Mouse (Mus musculus) urinary bladder, postnatal 25 days (tissue): Measurements from ENCODE around the gene Btd.
A peak's percentile ranks its signal among the peaks of the same experiment; 100 is the strongest.

Experiments used
- DNase-seq: peaks from one replicate; pipeline ENCODE4 v3.0.0; 2022; ENCODE audit warnings: low spot score

The Btd gene

DNA sequence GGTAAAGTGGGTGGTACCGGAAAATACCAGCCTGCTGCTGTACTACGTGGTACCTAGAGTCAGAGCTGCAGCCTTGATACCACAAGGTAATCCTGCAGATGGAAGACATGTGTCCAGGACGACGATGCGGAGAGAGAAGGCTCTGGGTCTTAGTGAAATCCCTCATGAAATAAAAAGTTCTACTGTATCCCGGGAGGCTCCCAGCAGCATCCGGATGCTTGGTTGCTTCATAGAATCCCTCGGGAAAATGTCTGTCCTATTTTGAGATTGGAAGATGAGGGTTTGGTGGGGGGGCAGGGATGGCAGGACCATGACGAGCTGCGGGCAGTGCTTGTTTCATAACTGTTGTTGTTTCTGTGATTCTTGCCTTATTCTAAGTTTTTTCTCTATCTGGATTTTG lies 7.2 kb downstream of the Btd start:
- no peak for DNase-seq

DNA sequence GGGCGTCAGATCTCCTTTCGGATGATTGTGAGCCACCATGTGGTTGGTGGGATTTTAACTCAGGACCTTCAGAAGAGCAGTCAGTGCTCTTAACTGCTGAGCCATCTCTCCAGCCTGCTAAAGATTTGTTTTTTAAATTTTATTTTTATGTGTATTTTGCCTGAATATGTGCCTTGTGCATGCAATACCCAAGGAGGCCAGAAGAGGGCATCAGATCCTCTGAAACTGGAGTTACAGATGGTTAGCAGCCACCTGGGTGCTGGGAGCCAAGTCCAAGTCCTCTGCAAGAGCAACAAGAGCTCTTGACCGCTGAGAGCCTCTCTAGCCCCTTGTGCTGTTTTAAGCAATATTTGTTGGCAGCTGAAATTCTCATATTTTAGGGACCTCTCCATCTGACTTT lies 9.5 kb downstream of the Btd start:
- no peak for DNase-seq

DNA sequence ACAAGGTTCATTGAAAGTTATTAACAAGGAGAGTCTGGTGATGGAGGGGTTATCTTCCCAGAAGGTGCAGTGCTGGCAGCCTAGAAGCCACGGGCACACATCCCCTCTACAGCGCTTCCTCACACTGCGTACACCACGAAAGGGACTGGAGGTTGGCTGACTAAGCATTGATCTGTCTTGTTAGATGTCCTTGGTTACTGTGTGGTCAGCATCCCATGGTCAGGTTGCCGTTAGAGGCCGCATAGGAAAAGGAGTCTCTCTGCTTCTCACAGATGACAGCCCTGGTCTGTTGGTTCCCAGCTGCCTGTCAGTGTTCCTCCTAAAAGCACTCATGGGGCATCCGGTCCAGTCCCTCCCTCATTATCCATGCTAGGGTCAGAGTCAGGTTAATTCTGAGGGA lies 10.4 kb downstream of the Btd start:
- no peak for DNase-seq

DNA sequence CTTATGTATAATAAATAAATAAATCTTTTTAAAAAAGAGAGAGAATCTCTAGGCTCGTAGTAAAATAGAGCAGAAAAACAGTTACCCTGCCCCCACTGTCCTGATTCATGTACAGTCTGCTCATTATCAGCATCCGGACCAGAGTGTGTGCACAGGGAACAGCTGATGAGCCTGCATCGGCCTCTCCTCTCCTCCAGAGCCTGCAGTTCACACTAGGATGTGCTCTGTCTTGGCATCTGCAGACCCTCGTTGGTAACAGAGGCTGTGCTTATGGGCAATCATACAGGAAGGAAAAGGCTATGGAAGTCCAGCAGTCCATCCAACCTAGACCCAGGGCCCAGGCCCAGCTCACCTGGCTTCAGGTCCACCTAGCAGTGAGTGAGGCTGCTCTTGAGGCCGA lies 11.3 kb downstream of the Btd start:
- no peak for DNase-seq

DNA sequence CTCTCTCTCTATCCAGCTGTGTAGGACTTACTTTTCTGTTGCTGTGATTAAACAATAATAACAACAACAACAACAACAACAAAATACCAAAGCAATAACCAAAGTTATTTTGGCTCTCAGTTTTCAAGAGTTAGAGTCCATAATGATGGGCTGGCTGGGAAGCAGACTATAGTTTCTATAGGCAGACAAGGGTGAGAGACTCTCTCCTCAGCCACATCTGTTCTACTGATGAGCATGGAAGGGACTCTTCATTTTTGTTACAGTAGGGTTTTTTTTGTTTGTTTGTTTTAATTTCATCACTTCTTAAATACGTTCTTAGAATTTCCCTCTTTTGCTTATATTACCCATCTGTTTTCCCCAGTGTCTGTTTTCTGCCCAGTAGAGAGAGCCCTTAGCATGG lies 11.8 kb downstream of the Btd start:
- DNase-seq = no peak

DNA sequence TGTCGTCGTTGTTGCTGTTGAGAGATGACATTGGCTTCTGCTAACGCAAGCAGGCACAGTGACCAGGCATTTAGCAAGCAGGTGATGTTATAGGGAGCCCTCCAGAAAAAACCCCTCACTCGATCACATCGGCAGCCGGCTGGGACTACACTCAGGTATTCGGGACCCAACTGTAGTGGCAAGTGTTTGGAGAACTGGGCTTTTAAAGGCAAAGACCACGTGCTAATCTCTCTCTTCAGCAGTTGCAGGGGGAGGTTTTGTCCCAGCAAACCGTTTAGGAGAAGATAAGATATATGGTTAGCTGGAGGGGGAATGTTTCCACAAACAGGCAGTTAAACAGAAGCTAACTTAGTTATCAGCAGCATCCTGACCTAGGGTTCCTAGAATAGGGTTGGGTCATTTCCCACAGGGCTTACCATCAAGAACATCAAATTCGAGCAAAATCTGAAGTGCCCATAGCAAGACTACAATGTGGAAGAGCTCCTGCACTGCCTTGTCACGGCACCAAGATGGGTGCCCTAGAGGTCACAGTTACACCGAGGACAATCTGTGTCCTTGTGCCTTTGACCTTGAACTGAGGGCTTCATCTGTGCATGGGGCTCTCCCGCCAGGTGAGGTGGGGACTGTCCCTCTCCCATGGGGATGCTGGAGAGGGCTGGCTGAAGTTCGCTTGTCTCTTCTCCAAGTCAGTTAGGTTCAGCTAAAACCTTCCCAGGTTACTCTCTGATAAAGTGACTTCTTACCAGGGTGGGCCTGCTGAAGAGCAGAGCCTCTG lies 12.5 kb downstream of the Btd start:
- DNase-seq = no peak

DNA sequence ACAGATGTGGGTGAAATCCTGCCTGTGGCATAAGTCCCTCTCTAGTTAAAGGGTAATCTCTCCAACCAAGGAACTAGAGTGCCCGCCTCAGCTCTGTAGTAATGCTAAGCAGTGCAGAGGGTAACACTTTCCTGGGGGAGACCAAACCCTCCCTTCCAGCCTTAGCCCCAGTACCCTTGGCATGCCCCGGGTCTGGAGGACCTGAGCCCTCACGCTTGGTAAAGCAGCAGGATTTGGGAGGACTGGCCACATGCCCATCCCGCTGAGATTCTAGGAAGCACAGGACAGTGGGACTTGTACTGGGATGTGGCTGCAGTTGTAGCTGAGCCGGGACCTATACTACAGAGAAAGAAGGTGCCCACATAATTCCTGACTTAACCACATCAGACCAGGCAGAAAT lies 14.0 kb downstream of the Btd start:
- no peak for DNase-seq

DNA sequence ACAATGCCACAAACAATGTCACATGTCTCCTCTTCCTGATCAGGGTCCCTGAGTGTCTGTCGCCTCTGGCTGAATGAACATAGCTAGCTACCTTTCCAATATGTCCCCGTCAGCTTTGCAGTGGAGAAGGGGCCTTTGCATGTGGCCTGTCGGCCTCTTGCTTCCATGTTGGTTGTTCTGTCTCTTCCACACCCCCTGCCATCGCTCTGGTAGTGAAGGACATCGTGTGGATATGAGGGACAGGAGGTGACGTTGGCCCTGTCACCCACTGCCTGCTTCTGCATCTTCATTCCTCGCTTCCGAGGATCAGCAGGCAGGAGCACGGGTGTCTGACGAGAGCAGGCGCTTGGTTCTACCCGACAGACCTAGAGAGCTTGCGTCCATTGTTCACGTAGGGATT lies 14.6 kb downstream of the Btd start:
- DNase-seq = no peak

DNA sequence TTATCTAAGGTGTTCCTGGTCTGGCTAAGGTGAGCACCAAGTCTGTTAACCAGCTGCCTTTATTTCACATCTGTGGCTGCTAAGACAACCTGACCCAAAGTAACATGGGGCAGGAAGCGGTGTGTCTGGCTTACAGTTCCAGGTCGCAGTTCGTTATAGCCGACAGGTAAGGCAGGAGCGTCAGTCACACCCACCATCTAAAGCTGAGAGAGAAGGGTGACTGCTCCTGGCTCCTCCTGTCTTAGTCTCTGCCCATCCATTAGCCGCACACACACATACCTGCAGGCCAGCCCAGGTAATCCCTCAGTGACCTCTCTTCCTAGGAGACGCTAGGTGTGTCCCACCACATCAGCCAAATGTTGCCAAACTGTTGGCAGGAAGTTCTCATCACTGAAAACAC lies 15.6 kb downstream of the Btd start:
- no peak for DNase-seq

DNA sequence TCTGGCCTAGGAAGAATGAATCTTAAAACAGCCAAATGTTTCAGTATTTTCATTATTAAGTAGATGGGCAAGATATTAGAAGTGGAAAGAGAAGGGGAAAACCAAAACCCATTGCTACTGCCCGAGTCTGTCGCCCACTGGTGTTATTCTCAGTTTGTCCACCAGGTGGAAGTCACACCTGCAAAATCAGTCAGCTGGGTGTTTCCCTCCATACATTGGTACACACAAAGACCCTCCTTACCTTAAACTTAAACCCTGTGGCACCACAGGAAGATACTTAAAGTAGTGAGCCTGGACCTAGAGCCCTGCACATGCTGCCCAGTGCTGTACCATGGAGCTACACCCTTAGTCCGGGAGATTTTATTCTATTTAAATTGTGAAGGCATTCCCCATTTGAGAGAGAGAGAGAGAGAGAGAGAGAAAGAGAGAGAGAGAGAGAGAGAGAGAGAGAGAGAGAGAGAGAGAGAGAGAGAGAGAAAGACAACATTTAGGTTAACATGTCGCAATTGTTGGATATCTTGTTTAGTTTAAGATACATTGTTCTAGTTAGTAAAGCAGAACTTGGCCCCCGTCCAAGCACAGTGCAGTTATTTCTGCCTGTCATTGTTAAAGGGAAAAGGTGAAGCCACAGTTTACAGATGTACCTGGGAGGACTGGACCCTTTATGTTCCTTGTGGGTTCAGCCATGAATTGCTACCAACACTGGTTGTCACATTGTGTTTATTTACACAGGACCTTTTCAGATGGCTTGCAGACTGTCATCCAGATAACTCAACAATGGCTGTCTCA lies 16.2 kb downstream of the Btd start:
- DNase-seq = peak; percentile 61

DNA sequence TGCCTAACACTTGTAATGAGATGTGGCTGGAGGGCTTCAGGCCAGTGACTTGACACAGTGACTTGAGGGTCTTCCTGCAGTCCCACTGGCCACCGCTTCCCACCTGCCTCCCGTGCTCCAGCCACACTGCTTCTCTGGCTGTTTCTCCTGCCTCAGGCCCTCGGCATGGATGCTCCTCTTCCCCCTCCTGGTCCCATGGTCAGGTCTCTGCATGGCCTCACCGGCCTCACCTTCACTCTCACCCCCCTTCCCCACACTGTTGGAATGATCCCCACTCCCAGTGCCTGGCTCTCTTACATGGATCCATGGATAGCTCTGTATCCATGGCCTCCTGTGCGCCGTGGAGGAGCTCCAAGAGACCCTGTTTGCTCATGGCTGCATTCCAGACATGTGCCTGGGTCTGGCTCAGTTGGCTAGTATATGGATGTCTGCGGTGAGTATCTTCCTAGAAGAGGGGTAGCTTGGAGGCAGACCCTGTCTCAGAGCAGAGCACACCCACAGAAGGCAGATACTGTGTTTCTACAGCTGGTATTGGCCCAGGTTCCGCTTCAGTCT lies 17.4 kb downstream of the Btd start:
- no peak for DNase-seq

DNA sequence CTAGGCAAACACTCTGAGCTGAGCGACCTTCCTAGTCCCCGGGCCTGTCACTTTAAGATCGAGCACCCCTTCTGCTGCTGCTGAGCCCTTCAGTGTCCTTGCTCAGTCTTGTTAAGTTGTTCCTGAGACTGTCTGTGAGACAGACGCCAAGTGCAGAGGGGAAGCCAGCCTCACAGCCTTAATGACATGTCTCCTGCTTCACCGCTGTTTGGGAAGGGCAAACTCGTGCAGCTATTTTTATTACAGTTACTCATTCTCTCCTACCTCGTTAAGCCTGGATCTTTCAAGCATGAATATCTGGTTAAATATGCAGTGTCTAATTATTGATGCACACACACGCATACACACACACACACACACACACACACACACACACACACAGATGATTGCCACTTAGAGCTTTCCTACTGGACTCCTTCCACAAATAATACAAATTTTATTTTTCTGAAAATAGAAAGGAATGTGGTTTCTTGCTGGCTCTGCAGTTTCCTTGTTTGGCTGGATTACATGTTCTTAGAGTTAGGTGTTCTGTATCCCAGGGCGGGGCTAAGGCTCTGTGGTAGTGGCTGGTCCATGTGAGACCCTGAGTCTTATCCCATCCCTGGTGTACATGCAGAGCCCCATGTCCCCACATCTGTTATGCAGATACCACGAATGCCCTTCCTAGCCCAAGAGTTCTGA lies 18.8 kb downstream of the Btd start:
- DNase-seq = no peak

DNA sequence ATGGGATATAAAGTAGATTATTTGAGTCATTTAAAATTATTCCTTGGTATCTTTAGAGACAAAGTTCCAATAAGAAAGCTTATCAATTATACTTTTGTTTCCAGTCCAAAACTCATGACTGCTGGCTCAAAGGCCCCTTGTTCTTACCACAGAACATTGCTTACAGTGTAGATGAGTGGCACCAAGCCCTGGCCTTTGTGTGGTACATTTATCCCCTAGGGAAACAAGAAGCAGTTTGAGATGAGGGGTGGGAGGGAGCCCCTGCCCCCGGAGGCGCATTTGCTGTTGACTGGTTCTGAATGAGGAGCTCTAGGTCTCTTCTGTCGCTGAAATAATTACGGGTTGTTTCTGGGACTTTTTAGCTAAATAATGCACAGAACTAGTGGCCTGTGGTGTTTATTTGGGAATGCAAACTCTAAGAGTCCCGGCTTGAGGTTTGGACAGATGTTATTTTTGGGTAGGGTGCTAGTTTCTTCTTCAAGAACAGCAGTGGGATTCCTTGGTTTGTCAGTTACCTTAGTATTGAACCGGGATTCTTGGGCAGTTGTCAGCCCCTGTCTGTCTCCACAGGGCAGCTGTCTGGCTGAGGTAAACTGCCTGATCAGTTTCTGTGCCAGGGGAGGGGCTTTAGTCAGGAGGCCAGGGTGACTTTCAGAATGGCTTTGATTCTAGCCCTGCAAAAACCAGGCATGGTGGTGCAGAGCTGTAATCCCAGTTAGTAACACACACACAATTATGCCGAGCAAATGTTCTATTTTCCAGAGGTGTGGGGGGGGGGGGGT lies 19.7 kb downstream of the Btd start:
- no peak for DNase-seq

DNA sequence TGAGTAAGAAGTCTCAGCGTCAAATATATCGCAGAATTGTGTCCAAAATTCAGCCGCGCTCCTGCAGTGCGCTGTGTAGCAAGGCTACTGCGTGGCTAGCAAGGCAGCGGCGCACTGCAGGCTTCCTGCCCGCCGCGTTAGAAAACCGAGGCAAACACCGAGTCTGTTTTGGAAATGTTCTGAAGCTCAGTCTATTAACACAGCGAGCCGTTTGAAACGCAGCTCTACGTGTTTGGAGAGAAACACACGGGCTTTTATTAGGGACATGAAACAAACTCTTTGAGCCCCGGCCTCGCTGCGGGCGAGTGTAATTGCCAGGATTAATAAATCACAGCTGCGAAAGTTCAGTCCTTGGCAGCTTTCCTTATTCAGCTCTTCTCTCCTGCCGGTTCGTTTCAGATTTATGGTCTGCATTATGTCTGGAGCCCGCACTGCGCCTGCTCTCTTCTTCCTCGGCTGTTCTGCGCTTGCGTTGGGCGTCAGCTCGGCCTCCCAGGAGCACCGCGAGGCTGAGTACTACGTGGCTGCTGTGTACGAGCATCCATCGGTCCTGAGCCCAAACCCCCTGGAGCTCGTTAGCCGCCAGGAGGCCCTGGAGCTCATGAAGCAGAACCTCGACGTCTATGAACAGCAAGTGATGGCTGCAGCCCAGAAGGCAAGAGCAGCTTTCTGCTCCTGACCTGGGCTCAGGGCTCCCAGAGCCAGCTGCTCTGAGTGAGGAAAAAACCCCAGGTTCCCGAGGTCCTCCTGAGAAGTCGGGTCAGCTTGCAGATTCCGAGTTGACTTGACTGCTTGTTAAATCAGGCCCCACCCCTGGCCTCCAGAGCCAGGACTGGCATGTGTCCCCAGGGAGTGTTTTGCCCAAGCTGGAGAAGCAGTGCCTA lies 21.1 kb downstream of the Btd start:
- DNase-seq = peak; percentile 75

DNA sequence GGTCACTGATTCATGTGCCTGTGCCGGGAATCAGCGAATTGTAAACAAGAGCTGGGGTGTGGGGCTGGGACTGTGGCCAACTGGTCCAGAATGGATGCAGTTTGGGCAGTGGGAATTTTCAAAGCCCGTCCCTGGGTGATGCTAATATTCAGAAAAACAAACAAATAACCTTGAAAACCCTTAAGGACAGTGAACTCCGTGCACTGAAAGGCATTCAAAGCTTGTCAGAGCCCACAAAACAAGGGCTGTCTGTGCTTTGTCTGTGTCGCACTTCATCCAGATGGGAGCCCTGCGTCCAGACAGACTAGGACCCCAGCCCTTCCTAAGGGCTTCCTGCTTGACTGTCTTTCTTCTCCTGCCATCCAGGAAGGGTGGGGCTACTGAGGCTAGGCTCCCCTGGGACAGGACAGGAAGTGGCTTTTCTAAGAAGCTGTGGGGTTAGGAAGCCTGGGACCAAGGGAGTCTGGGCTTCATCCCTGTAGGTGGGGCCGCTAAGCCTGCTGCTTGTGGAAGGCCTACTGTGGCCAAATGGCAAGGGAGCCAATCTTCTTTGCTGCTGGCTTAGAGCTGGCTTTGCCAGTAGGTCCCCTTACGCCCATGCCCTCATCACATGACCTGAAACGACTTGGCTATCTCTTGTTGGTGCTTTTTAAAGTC lies 21.9 kb downstream of the Btd start:
- no peak for DNase-seq

DNA sequence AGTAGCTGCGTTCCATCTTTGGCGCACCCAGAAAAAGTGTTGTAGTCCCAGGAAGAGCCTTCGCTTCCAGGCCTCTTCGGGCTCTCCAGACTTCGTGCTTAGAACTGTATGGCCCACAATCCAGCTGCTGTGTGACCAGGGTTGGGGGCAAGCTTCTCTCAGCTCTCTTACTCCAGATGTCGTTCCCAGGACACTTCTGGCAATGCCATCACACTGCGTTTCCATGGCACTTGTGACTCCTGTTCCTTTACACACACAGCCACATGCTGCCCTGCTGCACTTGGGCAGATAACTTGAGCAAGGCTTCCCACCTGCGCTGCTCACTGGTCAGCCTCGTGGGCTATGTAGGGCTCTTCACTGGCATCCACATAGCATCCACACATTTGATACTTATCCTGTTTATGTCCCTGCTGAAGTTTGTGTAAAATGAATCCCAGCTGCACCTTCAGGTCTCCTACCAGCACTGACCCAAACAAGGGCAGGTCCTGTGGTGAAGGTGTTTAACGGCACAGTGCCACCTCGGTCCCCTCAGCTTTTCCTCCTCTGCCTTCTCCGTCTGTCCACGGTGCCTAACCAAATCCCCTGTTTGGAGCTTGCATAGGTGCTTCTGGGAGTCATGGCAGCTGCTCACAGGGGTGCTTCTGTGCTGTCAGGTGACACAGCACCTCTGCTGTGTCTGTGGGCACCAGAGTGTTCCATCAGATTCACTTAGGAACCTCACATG lies 22.7 kb downstream of the Btd start:
- DNase-seq = no peak

DNA sequence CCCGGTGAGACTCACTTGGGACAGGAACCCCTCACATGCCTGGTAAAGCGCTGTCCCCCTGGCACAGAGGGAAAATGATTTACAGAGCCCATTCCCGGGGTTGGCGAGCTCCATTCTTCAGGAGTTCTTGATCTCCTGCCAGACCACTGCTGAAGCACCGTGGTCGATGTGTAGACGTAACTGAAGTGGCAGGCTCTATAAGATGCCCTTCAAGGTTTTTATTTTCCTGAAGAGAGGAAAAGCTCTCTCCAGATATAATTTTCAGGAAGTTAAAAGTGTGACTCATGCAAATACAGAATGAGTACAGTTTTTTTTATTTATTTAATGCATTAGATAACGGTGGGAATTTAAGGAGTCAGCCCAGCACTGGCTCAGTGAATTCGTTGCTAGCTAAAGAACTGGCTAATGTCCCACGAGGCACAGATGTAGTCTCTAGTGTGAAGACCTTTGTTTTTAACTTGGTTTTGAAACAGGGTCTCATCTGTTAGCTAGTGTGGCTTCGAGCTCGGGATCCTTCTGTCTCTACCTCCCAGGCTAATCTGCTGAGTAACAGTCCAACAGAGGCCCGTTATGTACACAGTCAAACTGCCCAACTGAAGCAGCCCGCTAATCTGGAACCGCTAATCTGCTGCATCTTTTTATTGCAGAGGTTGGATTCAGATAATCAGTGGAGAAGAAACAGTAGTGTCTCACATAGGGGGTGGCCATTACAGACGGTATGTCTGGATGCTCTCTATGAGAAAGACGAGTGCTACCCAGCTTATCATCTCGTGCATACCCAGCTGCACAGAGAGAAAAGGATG lies 23.5 kb downstream of the Btd start:
- DNase-seq = no peak

DNA sequence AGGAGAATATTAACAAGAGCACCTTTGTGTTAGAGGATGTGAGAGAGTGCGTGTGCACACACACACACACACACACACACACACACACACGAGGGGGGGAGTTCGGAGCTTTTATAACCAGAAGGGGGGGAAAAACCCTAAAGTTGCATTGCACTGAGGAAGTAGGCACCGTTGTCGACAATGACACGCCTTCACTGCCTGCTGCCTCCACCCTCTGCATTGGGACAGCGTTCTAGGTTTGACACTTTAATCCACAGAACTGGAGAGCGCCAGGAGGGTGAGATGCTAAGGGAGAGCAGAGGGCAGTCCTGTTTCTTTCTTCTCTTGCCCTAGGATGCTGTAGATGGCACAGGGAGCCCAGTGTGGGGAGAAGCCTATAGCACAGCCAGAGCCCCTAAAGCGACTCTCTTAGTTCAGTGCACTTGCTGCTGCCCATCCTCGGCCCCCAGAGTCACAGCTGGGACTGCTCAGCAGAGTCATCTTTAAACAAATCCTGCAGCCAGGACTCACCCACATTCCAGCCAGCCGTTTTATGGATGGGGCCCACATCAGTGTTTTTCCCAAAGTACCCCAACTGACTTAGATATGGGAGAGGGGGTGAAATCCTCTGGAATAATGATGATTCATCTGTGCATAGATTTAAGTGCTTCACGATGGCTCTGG lies 24.2 kb downstream of the Btd start:
- no peak for DNase-seq
